Mouse (Mus musculus) kidney, adult 2 months (tissue): ENCODE results near the gene Zscan26. TPM values are rescaled to one million over a fixed set of nuclear protein-coding genes. Genes with fewer than 3 reads are reported as not detected.
A peak's percentile ranks its signal among the peaks of the same experiment; 100 is the strongest.

Experiments used
- DNase-seq: peaks from one replicate; pipeline ENCODE4 v3.0.0; 2021
- H3K27ac ChIP-seq: fragments of 200-500 bp; 2 replicates; pipeline ENCODE4 v1.5.1; 2012; ENCODE audit warnings: low read depth, low read length, control low read depth, inconsistent platforms; ENCODE audit not compliant: insufficient read depth
- H3K27me3 ChIP-seq: fragments of 200-500 bp; replicated peaks from 2 replicates; pipeline ENCODE4 v1.6.1; 2012; ENCODE audit warnings: mild to moderate bottlenecking, moderate library complexity, low read length, inconsistent platforms; ENCODE audit not compliant: control insufficient read depth, insufficient read depth
- H3K36me3 ChIP-seq: fragments of 200-500 bp; 2 replicates; pipeline ENCODE4 v1.6.1; 2012; ENCODE audit warnings: mild to moderate bottlenecking, moderate library complexity, low read length, inconsistent platforms; ENCODE audit not compliant: control insufficient read depth, insufficient read depth
- H3K4me1 ChIP-seq: fragments of 200-500 bp; 2 replicates; pipeline ENCODE4 v1.6.1; 2011; ENCODE audit warnings: low read length; ENCODE audit not compliant: control insufficient read depth, insufficient read depth
- H3K4me3 ChIP-seq: fragments of 200-500 bp; 2 replicates; pipeline ENCODE4 v1.5.1; 2011; ENCODE audit warnings: mild to moderate bottlenecking, low read depth, low read length, control low read depth; ENCODE audit not compliant: insufficient read depth
- CTCF ChIP-seq: fragments of 200-500 bp; conservative IDR thresholded peaks from 2 replicates; pipeline ENCODE4 v1.5.1; 2011; ENCODE audit warnings: low read depth, mild to moderate bottlenecking, control low read depth, low read length, moderate library complexity, mixed read lengths; ENCODE audit not compliant: insufficient read depth, insufficient read length
- POLR2A ChIP-seq: fragments of 200-500 bp; IDR thresholded peaks from one replicate; pipeline ENCODE4 v1.6.1; 2011; ENCODE audit warnings: low read depth, low read length, control low read depth
- WGBS: fragments of 180-500 bp; shearing (Covaris S2); methylation state at CpG from one replicate; pipeline ENCODE4 v1.1.7; 2018; 5-methylcytosine and 5-hydroxymethylcytosine counted together
- polyA plus RNA-seq: library from polyadenylated mRNA; depleted of rRNA; stranded (reverse); fragments of >200 nt; gene quantifications from 2 replicates; pipeline ENCODE4 v1.2.3, GENCODE M21; 2012

Gene Zscan26
- polyA plus RNA-seq, 1 experiment = 14.7 TPM

DNA sequence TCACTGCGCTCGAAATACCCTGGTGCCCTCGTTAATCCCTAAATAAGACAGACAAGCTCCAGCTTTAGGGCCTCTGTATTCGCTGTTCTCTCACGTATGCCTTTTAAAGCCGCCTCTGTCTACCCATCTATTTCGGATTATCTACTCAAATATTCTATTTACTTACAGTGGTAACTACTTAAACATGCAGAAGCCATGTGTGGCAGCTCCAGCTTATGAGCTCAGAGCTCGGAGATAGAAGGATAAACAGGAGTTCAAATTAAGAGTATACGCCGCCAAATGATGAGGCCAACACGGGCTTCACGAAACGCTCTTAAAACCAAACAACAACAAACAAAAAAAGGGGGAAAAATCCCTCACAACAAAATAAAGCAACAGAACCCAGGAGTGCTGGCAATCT is 488 bp downstream of the Zscan26 start:
- peak overlapping the region; percentile 96 for H3K27ac ChIP-seq
- no peaks in the 10 kb centered on the region for H3K27me3 ChIP-seq
- TF ChIP-seq POLR2A = no peak
- TF ChIP-seq CTCF = no peak
- H3K4me1 ChIP-seq = peaks cover 6% of the 10 kb centered on the region; the same call in 1 of the 2 replicates
- H3K36me3 ChIP-seq = 0 out of 2 replicates have a peak, but pooled peaks cover 2% of the 10 kb centered on the region
- WGBS = under 1% methylated on average over 13 of the region's 13 CpGs
- DNase-seq = no peak
- H3K4me3 ChIP-seq = peak overlapping the region; percentile 97

DNA sequence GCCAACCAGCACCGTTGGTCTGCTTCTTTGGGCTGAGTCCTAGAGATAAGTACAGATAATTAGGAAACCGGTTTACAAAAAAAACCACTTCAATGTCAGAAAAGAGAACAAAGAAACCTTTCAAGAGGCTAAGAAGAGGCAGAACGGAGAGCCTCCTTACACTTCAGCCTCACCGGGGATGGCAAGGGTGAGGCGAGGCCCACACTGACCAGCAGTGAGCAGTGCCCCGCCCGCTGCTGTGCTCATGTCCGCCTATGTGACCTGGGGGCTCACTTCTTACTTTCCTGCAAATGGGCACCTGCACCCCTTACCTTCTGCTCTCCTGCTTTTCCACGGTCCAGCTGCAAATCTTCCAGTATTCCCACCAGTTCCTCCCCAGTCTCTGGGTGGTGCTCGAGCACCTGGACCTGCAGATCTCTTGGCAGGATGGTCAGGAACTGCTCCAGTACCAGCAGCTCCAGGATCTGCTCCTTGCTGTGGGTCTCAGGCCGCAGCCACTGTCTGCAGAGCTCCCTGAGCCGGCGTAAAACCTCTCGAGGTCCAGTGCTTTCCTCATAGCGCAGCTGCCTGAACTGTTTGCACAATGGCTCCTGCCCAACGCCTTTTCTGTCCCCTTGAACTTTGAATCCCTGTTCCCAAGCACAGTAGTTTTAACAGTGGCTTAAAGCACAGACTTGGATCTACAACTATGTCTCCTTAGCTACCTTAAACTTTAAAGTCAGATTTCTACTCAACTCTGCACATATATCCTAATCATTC is 5.5 kb downstream of the Zscan26 start:
- 84% methylated on average over 16 of the region's 16 CpGs for WGBS
- Histone ChIP-seq H3K27ac (no peak overlapping the region), H3K27me3 (no peaks in the 10 kb centered on the region), H3K36me3 (peaks cover 13% of the 10 kb centered on the region), H3K4me1 (peaks cover 6% of the 10 kb centered on the region; the same call in 1 of the 2 replicates), H3K4me3 (no peak overlapping the region)
- DNase-seq = peak; percentile 34
- TF ChIP-seq POLR2A (no peak), CTCF (no peak)

DNA sequence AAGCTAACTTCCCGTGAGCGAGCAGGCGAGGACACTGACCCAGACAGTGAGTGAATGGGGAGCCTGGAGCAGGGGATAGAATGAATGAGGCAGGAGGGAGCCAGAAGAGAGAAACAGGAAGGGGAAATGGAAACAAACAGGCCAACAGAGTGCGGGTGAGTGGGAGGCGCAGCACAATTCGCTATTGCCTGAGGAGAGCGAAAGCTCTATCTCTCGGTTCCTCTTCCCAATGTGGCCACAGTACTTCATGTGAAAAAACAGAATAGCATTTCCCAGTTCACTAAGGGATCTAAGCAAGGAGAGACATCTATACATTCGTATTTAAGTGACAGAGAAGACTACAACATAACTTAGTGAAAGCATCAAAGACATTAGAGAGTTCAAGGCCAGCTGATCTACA is 6.7 kb downstream of the Zscan26 start:
- no peak for DNase-seq
- H3K4me1 ChIP-seq = no peaks in the 10 kb centered on the region
- TF ChIP-seq POLR2A = no peak
- no peak for TF ChIP-seq CTCF
- H3K27me3 ChIP-seq = no peaks in the 10 kb centered on the region
- WGBS = 85% methylated on average over 9 of the region's 9 CpGs
- H3K36me3 ChIP-seq = peaks cover 13% of the 10 kb centered on the region
- no peak overlapping the region for H3K4me3 ChIP-seq
- no peak overlapping the region for H3K27ac ChIP-seq

DNA sequence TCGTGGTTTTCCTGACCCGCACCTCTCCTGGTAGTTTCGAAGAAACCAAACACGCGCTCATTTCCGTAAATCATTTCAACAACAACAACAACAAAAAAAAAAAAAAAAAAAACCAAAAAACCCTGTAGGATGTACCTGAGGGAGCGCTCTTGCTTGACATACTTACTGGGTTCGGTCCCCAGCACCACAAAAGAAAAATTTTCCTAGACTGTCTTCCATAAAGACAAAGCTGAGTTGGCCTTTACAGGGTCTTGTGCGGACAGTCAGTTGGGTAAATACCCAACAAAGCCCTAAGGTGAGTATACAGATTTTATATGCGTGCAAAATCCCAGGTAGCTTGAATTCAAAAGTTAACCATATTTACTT is 12.3 kb downstream of the Zscan26 start:
- Histone ChIP-seq H3K36me3 (peaks cover 6% of the 10 kb centered on the region; the same call in 1 of the 2 replicates), H3K4me1 (peaks cover 7% of the 10 kb centered on the region; the same call in 1 of the 2 replicates), H3K27ac (peak overlapping the region; percentile 82; the same call in 1 of the 2 replicates), H3K4me3 (peak overlapping the region; percentile 69), H3K27me3 (no peaks in the 10 kb centered on the region)
- no peak for DNase-seq
- 23% methylated on average over 10 of the region's 10 CpGs for WGBS
- TF ChIP-seq POLR2A (no peak), CTCF (no peak)

DNA sequence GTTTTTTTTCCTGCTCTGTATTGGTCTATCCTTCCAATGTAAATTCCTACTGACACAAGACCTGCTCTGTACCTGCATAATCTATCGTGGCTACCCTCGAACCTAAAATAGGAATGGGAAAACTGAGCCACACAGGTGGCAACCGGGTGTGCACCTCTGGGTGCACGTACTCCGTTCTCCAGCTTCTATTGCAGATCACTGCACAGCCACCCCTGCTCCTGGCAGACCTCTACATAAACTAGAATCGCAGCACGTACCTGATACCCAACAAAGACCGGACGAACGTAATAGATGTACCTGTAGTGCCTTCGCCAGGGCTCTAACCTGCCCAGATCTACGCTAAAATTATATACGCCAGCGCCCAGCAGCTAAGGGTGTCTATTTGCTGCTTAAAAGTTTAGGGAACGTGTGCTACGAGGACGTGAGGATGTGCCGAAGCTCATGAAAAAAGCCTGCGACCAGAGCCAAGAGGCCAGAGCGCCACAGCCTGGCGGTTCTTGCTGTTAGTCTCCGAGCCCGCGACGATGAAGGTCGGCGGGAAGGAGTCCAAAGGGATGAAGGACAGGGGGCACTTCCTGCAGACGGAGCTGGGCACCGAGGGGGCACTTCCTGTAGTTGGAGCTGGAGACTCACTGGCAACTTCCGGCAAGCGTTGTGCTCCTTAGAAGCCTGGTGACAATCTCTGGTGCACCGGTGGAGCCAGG is 12.9 kb downstream of the Zscan26 start, which contains the start of gene Pgbd1:
Gene Pgbd1 (minus strand): TSS at position 556 of the 704 bp plus-strand sequence.
- TF ChIP-seq CTCF = peak; percentile 38; the same call in 1 of the 2 replicates
- TF ChIP-seq POLR2A = no peak
- peaks cover 7% of the 10 kb centered on the region; the same call in 1 of the 2 replicates for H3K4me1 ChIP-seq
- peak; percentile 75 for DNase-seq
- peaks cover 6% of the 10 kb centered on the region; the same call in 1 of the 2 replicates for H3K36me3 ChIP-seq
- peak within 1 kb of the TSS; percentile 69 for H3K4me3 ChIP-seq
- H3K27ac ChIP-seq = peak within 1 kb of the TSS; percentile 82
- no peaks in the 10 kb centered on the region for H3K27me3 ChIP-seq
- under 1% methylated on average over 32 of the region's 32 CpGs for WGBS

DNA sequence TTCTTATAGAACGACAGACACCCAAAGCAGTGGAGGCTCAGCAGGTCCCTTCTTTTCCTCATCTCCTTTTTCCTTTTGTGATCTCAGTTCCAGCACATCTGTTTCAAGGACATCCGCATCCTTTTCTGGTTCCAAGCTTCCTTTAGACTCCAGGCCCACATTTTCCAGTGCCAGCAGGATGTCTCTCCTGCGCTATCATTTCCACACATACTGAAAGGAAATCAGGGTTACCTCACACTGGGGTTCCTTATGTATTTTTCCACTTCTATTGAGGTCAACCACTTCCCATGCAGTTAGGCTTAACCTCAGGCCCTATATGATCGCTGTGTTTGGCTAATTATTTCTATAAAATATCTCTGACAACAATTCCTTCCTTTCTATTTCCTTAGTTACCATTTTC is 18.1 kb downstream of the Zscan26 start:
- Histone ChIP-seq H3K27ac (no peak overlapping the region), H3K4me1 (peaks cover 5% of the 10 kb centered on the region; the same call in 1 of the 2 replicates), H3K4me3 (no peak overlapping the region), H3K27me3 (no peaks in the 10 kb centered on the region), H3K36me3 (no peaks in the 10 kb centered on the region)
- TF ChIP-seq CTCF = no peak
- no peak for TF ChIP-seq POLR2A
- DNase-seq = no peak
- 74% methylated on average over 4 of the region's 4 CpGs for WGBS

DNA sequence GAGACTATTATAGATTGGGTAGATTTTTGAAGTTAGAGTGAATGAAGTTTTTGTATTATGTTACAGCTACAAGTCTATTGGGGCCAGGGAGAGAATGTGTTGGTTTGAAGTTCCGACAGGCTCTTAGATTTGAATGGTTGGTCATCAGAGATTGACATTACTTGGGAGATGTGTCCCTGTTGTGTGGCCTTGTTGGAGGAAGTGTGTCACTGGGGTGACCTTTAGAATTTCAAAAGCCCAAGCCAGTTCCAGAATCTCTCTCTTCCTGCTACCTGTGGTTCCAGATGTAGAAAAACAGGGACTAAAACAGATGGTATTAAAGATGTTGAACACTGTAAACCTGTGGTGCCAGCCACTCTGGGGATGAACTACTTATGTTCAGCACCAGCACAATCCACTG is 25.9 kb downstream of the Zscan26 start:
- Histone ChIP-seq H3K4me3 (no peak overlapping the region), H3K27me3 (no peaks in the 10 kb centered on the region), H3K4me1 (no peaks in the 10 kb centered on the region), H3K36me3 (no peaks in the 10 kb centered on the region), H3K27ac (no peak overlapping the region)
- DNase-seq = no peak
- WGBS = 100% methylated on average over 1 of the region's 1 CpGs
- TF ChIP-seq POLR2A = no peak
- TF ChIP-seq CTCF = no peak
